In the genomic region with DNA sequence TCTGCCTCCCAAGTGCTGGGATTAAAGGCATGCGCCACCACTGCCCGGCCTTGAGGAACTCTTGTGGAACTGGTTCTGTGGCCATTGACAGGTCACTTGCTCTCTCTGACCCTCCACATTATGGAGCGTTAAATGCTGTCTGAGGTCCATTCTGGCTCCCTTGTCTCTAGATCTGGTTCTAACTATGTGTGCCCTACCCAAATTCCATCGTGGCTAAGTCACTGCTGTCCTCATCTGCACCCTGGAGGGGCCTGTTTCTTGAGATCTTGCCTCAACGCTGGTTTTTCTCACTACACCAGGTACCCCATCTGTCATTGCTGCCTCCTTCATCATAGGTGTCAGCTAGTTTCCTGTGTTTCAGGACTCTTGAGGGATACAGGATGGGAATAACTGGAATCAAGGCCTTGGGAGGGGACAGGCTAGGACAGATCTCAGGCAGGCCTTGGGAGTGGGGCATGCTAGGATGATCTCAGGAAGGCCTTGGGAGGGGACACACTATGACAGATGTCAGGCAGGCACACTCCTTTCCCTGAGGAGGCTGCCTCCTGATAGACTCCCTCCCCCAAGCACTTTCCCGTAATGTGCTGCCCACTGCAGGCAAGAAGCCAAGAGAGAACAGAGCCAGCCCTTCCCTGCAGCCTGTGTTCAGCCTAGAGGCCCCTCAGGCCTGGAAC, we compare ENCODE assay signal across 9 mouse cellular contexts. TPM values are rescaled to one million over a fixed set of nuclear protein-coding genes. Genes with fewer than 3 reads are reported as not detected.
A peak's percentile ranks its signal among the peaks of the same experiment; 100 is the strongest.
DNase-seq lines count a peak whose midpoint lies in the region; ATAC-seq lines count a peak whose summit lies in the region.
"Had no signal": no experiment of that assay in that cellular context is flagged by ENCODE, and none has a peak within 500 bp of the region (broad histone marks: within the 10 kb centered on the region; RNA-seq: fewer than 3 reads in every experiment).

No protein-coding gene starts in this region.

- H3K36me3 ChIP-seq in hindbrain, embryonic 10.5 days: peaks cover 8% of the 10 kb centered on the region
- H3K36me3 ChIP-seq in hindbrain, embryonic 11.5 days (ENCODE audit: control insufficient read depth, insufficient read depth, low read length): no peaks in the 10 kb centered on the region
- peaks cover 8% of the 10 kb centered on the region; the same call in 1 of the 2 replicates for H3K36me3 ChIP-seq in hindbrain, embryonic 13.5 days

- H3K27me3 ChIP-seq in hindbrain, embryonic 10.5 days (ENCODE audit: insufficient read depth, poor library complexity, severe bottlenecking): no peaks in the 10 kb centered on the region
- H3K27me3 ChIP-seq in hindbrain, embryonic 11.5 days (ENCODE audit: control insufficient read depth, insufficient read depth, low read length): no peaks in the 10 kb centered on the region
- H3K27me3 ChIP-seq in hindbrain, embryonic 13.5 days: no peaks in the 10 kb centered on the region

- no peak overlapping the region for H3K4me2 ChIP-seq in hindbrain, embryonic 11.5 days (replicated peaks; ENCODE audit: low read depth, low read length)
- H3K4me2 ChIP-seq in hindbrain, embryonic 13.5 days: no peak overlapping the region

- ATAC-seq in hindbrain, embryonic 11.5 days (ENCODE audit: low FRiP score): no peak
- peak; percentile 67; the same call in 1 of the 2 replicates for ATAC-seq in hindbrain, embryonic 13.5 days (ENCODE audit: low FRiP score)

- no peak for DNase-seq in hindbrain, embryonic 10.5 days (ENCODE audit: low spot score)
- DNase-seq in hindbrain, embryonic 11.5 days (ENCODE audit: low spot score): no peak
- DNase-seq in adrenal gland, postnatal 36 days: peak; percentile 65 to 84
- peak; percentile 64 for DNase-seq in lung, postnatal 10 days
- DNase-seq in urinary bladder, postnatal 4 days (ENCODE audit: low spot score in 2 of 2): no peak
- DNase-seq in gastrocnemius, adult 18-20 months (ENCODE audit: low spot score): no peak
- DNase-seq in spleen, postnatal 36 days (ENCODE audit: low spot score in 2 of 2): no peak

- peak overlapping the region; percentile 69 for H3K27ac ChIP-seq in hindbrain, embryonic 10.5 days
- H3K27ac ChIP-seq in hindbrain, embryonic 11.5 days (ENCODE audit: low read depth, low read length): no peak overlapping the region; the same call in 1 of the 2 replicates
- H3K27ac ChIP-seq in hindbrain, embryonic 13.5 days: peak overlapping the region; percentile 73

- no peak overlapping the region for H3K9ac ChIP-seq in hindbrain, embryonic 11.5 days (ENCODE audit: low read depth, low read length)
- peak overlapping the region; percentile 51; the same call in 1 of the 2 replicates for H3K9ac ChIP-seq in hindbrain, embryonic 13.5 days

- H3K4me1 ChIP-seq in hindbrain, embryonic 10.5 days (replicated peaks): peaks cover 33% of the 10 kb centered on the region
- H3K4me1 ChIP-seq in hindbrain, embryonic 11.5 days (replicated peaks; ENCODE audit: control insufficient read depth, insufficient read depth, low read length): peaks cover 3% of the 10 kb centered on the region
- H3K4me1 ChIP-seq in hindbrain, embryonic 13.5 days (replicated peaks): peaks cover 28% of the 10 kb centered on the region

- no peaks in the 10 kb centered on the region for H3K9me3 ChIP-seq in hindbrain, embryonic 10.5 days
- no peaks in the 10 kb centered on the region for H3K9me3 ChIP-seq in hindbrain, embryonic 11.5 days (ENCODE audit: control insufficient read depth, low read length)
- no peaks in the 10 kb centered on the region for H3K9me3 ChIP-seq in hindbrain, embryonic 13.5 days

- whole genome bisulfite sequencing in hindbrain, embryonic 10.5 days: 81% methylated on average over 6 of the region's 6 CpGs
- 67% methylated on average over 6 of the region's 6 CpGs for WGBS in hindbrain, embryonic 11.5 days
- 71% methylated on average over 6 of the region's 6 CpGs for WGBS in hindbrain, embryonic 13.5 days

- H3K4me3 ChIP-seq in hindbrain, embryonic 10.5 days: no peak overlapping the region
- H3K4me3 ChIP-seq in hindbrain, embryonic 11.5 days (ENCODE audit: low read depth, low read length): no peak overlapping the region
- no peak overlapping the region for H3K4me3 ChIP-seq in hindbrain, embryonic 13.5 days
- H3K4me3 ChIP-seq: erythroblast, embryonic 14.5 days had no signal

RNA-seq across cellular contexts. Expression of gene Slc9a1, which starts 37.7 kb away (rescaled TPM):
- 8.0 and 8.6 TPM in 2 replicates for polyA plus RNA-seq in hindbrain, embryonic 10.5 days (2016; fragmentation: Nextera tagmentation; extraction: Ambion mirVana)
- 5.7 and 5.8 TPM in 2 replicates for polyA plus RNA-seq in hindbrain, embryonic 11.5 days (2014; fragmentation: Nextera tagmentation; extraction: Ambion mirVana)
- 10 to 100 TPM; 48.6 to 54.2 TPM for total RNA-seq in adrenal gland, postnatal 36 days (2021)
- 6.7 and 7.5 TPM in 2 replicates for polyA plus RNA-seq in hindbrain, embryonic 13.5 days (2015; fragmentation: Nextera tagmentation; extraction: Ambion mirVana)
- total RNA-seq in gastrocnemius, adult 18-20 months (2021): 10 to 100 TPM; 10.0 to 11.4 TPM

RNA-seq across cellular contexts. Expression of gene Wdtc1, which starts 54.0 kb away (rescaled TPM):
- polyA plus RNA-seq in hindbrain, embryonic 10.5 days (2016; fragmentation: Nextera tagmentation; extraction: Ambion mirVana): 19.5 and 22.0 TPM in 2 replicates
- 21.6 and 23.4 TPM in 2 replicates for polyA plus RNA-seq in hindbrain, embryonic 11.5 days (2014; fragmentation: Nextera tagmentation; extraction: Ambion mirVana)
- 10 to 100 TPM; 44.6 to 63.8 TPM for total RNA-seq in adrenal gland, postnatal 36 days (2021)
- 18.4 and 21.3 TPM in 2 replicates for polyA plus RNA-seq in hindbrain, embryonic 13.5 days (2015; fragmentation: Nextera tagmentation; extraction: Ambion mirVana)
- 100 to 1,000 TPM in 1 of 2 experiments, 10 to 100 TPM in 1; 99.6 to 102 TPM for total RNA-seq in gastrocnemius, adult 18-20 months (2021)

Comparison
In these comparisons a context has a peak if more than half of its experiments do, and no peak if none do; other contexts are left out.
1. DNase-seq: peak in adrenal gland, postnatal 36 days (2 of 2) and lung, postnatal 10 days (single experiment); none in hindbrain, embryonic 10.5 days (single experiment), hindbrain, embryonic 11.5 days (single experiment), urinary bladder, postnatal 4 days (0 of 2), gastrocnemius, adult 18-20 months (single experiment) and spleen, postnatal 36 days (0 of 2).